Mouse (Mus musculus): ENCODE results near the gene Krr1. TPM values are rescaled to one million over a fixed set of nuclear protein-coding genes. Genes with fewer than 3 reads are reported as not detected.

Krr1 gene
- total RNA-seq, 1 experiment from 2014 or later = 51.7 TPM

Other genes with a start within 250 kb of the Krr1 start
- gene Glipr1, start 30.0 kb downstream of the Krr1 start, total RNA-seq (2017) = 278 and 338 TPM in 2 replicates
- not detected in 2 replicates for gene Glipr1l1, start 87.5 kb downstream of the Krr1 start, total RNA-seq (2017)
- not detected in 2 replicates for gene Glipr1l2, start 110.7 kb downstream of the Krr1 start, total RNA-seq (2017)
- not detected in 2 replicates for gene Glipr1l3, start 187.7 kb downstream of the Krr1 start, total RNA-seq (2017)
- gene Caps2, start 191.0 kb downstream of the Krr1 start, total RNA-seq (2017) = not detected in 2 replicates

All from common myeloid progenitor, adult 5-6 weeks (primary cell).